Mouse (Mus musculus) midbrain, embryonic 10.5 days (tissue): ENCODE results near the gene Ucn2. TPM values are rescaled to one million over a fixed set of nuclear protein-coding genes. Genes with fewer than 3 reads are reported as not detected.

Source experiments
- DNase-seq: peaks from one replicate; pipeline ENCODE4 v3.0.0-alpha.2; 2017; ENCODE audit warnings: low spot score
- H3K27ac ChIP-seq: fragments of 300-500 bp; sonication (generic); replicated peaks from 2 replicates; pipeline ENCODE4 v1.5.1; 2016; ENCODE audit warnings: mild to moderate bottlenecking
- H3K27me3 ChIP-seq: fragments of 300-500 bp; sonication (generic); 2 replicates; pipeline ENCODE4 v1.6.1; 2016; ENCODE audit warnings: low read depth, mild to moderate bottlenecking; ENCODE audit not compliant: poor library complexity, severe bottlenecking
- H3K36me3 ChIP-seq: fragments of 300-500 bp; sonication (generic); 2 replicates; pipeline ENCODE4 v1.6.1; 2016; ENCODE audit warnings: mild to moderate bottlenecking, moderate library complexity
- H3K4me1 ChIP-seq: fragments of 300-500 bp; sonication (generic); 2 replicates; pipeline ENCODE4 v1.6.1; 2016
- H3K4me3 ChIP-seq: fragments of 300-500 bp; sonication (generic); 2 replicates; pipeline ENCODE4 v1.5.1; 2016; ENCODE audit warnings: mild to moderate bottlenecking, moderate library complexity
- H3K9me3 ChIP-seq: fragments of 300-500 bp; sonication (generic); replicated peaks from 2 replicates; pipeline ENCODE4 v1.6.1; 2016; ENCODE audit warnings: mild to moderate bottlenecking
- WGBS: fragments of 180-500 bp; shearing (Covaris S2); methylation state at CpG from one replicate; pipeline ENCODE4 v1.1.7; 2016; 5-methylcytosine and 5-hydroxymethylcytosine counted together
- microRNA counts: library from miRNA; unstranded; fragments of <30 nt; microRNA quantifications from one replicate; lab custom pipeline; 2017
- microRNA-seq: library from miRNA; unstranded; fragments of <30 nt; microRNA quantifications from one replicate; pipeline ENCODE4, GENCODE M21; 2017
- polyA plus RNA-seq: library from polyadenylated mRNA; unstranded; fragments of >200 nt; fragmentation: Nextera tagmentation; extraction: Ambion mirVana; gene quantifications from 2 replicates; pipeline ENCODE4 v1.2.1, GENCODE M21; 2016

Gene Ucn2
- polyA plus RNA-seq, 1 experiment from 2014 or later = not detected

DNA sequence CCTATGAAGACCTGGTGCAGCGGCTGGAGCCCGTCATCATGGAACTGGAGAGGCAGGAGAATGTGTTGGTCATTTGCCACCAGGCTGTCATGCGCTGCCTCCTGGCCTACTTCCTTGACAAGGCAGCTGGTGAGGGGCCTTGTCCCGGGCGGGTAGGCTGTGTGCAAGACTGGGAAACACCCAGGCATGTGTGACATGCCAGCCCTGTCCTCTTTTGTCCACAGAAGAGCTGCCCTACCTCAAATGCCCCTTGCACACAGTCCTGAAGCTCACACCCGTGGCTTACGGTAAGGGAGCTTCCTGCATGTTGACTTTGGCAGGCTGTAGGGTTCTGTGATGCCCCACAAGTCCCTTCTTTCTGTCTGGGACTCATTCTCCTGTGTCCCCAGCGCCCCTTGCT is 41.7 kb downstream of the Ucn2 start:
- 87% methylated on average over 8 of the region's 8 CpGs for WGBS
- no peak overlapping the region for H3K27ac ChIP-seq
- no peak for DNase-seq

DNA sequence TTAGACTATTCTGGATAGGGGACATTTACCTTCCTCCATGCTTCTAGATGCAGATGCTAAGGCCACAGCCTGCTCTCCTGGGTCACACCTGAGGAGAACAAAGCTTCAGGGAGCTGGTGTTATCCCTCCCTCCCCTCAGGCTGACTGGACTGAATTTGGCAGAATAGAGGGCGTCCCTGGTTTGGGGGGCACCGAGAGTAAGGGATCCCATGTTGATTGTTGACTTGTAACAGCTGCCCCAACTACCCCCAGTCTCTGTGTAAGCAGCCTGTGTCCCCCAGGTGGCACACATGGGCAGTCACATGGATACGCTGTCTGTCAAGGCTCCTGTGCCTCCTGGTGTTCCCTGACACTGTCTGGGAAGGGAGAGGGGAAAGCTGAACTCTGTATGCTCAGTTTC is 42.6 kb downstream of the Ucn2 start:
- H3K27me3 ChIP-seq = no peaks in the 10 kb centered on the region
- WGBS = 78% methylated on average over 3 of the region's 3 CpGs
- DNase-seq = no peak

More for the DNA sequence above, 41.7 kb downstream of the Ucn2 start:
- Histone ChIP-seq H3K4me1 (no peaks in the 10 kb centered on the region), H3K9me3 (no peaks in the 10 kb centered on the region), H3K4me3 (no peak overlapping the region), H3K36me3 (0 out of 2 replicates have a peak, but pooled peaks cover 9% of the 10 kb centered on the region), H3K27me3 (no peaks in the 10 kb centered on the region)

DNA sequence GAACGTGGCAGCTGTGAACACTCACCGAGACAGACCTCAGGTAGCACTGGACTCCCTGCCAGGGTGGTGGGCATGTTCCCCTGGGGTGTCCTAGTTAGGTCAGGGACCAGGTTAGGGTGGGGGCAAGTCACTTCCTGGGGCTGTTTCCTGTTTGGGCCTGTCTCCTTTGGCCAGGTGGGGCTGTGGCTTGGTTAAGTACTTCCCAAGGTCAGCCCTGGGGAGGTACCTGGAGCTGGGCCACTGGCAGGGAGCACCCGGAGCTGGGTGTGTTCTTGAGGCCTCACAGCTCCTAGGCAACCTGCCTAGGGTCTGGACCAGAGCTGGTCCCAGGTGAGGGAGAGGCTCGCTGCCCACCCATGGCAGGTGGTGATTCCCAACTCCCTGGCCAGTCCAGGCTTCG is 43.1 kb downstream of the Ucn2 start:
- H3K4me1 ChIP-seq = no peaks in the 10 kb centered on the region
- no peaks in the 10 kb centered on the region for H3K27me3 ChIP-seq
- no peak overlapping the region for H3K27ac ChIP-seq
- H3K36me3 ChIP-seq = 0 out of 2 replicates have a peak, but pooled peaks cover 6% of the 10 kb centered on the region
- no peak overlapping the region for H3K4me3 ChIP-seq
- no peaks in the 10 kb centered on the region for H3K9me3 ChIP-seq
- no peak for DNase-seq
- WGBS = 81% methylated on average over 5 of the region's 5 CpGs

More for the DNA sequence above, 42.6 kb downstream of the Ucn2 start:
- H3K9me3 ChIP-seq = no peaks in the 10 kb centered on the region
- H3K4me3 ChIP-seq = no peak overlapping the region
- H3K4me1 ChIP-seq = no peaks in the 10 kb centered on the region
- H3K27ac ChIP-seq = no peak overlapping the region
- 0 out of 2 replicates have a peak, but pooled peaks cover 6% of the 10 kb centered on the region for H3K36me3 ChIP-seq

DNA sequence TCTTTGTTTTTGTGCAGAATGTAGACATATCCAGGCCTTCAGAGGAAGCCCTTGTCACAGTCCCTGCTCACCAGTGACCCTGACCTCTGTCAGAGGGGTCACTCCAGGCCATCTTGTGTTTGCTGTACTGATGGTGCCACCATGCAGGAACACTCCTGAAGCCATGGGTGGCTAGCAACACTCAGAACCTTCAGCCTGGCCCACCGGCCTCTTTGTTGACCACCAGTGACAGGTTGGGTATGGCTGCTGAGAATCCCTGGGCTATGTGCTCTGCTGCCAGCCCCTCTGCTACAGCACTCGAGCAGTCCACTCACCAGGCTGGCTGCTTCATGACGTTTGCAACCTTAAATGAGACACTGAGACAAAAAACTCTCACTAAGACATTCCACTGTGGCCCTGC is 44.5 kb downstream of the Ucn2 start:
- H3K4me1 ChIP-seq = no peaks in the 10 kb centered on the region
- H3K4me3 ChIP-seq = no peak overlapping the region
- H3K36me3 ChIP-seq = 0 out of 2 replicates have a peak, but pooled peaks cover 6% of the 10 kb centered on the region
- DNase-seq = no peak
- 64% methylated on average over 3 of the region's 3 CpGs for WGBS
- no peaks in the 10 kb centered on the region for H3K27me3 ChIP-seq
- H3K9me3 ChIP-seq = no peaks in the 10 kb centered on the region
- no peak overlapping the region for H3K27ac ChIP-seq

DNA sequence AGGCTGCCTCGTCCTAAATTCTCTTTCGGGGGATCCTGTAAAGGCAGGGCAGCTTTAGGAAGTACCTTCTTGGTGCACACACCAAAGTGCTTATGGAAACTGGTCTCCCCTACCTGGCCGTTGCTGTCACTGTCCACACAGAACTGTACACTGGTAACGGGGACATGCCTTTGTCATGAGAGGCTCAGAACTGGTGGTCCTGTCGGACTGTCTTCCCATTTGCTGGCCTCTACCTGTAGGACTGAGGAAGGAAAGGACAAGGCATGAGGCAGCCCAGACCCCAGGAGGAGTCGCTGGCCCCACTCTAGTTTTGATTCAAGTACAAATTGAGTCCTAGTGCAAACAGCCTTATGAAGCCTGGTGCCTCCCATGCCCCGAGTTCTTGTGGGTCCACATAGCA is 45.2 kb downstream of the Ucn2 start:
- Histone ChIP-seq H3K4me3 (no peak overlapping the region), H3K9me3 (no peaks in the 10 kb centered on the region), H3K4me1 (no peaks in the 10 kb centered on the region), H3K27me3 (no peaks in the 10 kb centered on the region), H3K36me3 (0 out of 2 replicates have a peak, but pooled peaks cover 6% of the 10 kb centered on the region), H3K27ac (no peak overlapping the region)
- no peak for DNase-seq
- WGBS = 91% methylated on average over 7 of the region's 7 CpGs

DNA sequence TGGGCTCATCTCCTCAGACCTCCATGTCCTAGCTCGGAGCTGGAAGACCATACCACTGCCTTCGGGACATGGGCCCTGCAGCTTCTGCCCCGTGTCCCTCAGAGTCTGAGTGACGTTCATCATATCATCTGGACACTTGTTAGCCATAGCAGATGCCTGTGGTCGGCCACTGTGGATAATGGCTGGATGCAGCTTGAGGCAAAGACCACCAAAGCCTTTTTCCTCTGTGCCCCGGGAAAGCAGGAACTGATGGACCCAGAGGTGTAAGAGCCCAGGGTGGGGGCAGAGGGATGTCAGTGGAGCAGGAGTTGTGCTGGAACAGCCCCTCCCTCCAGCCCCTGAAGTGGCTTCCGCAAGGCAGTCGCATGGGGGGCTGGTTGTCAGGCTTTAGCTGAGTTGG is 45.9 kb downstream of the Ucn2 start:
- Histone ChIP-seq H3K27ac (no peak overlapping the region), H3K36me3 (0 out of 2 replicates have a peak, but pooled peaks cover 6% of the 10 kb centered on the region), H3K9me3 (no peaks in the 10 kb centered on the region), H3K4me3 (no peak overlapping the region), H3K4me1 (no peaks in the 10 kb centered on the region), H3K27me3 (no peaks in the 10 kb centered on the region)
- 87% methylated on average over 8 of the region's 8 CpGs for WGBS
- no peak for DNase-seq

DNA sequence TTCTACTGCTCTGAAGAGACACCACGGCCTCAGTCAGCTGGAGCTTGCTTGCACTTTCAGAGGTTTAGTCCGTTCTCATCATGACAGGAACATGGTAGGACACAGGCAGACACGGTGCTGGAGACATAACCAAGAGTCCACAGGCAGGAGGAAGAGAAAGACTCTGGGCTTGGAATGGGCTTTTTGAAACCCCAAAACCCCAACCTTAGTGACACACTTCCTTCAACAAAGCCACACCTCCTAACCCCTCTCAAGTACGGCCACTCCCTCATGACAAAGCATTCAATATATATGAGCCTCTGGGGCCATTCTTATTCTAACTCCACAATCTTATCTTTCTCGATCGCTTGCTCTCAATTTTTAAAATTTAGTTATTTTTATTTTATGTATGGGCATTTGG is 46.6 kb downstream of the Ucn2 start:
- WGBS = 87% methylated on average over 6 of the region's 6 CpGs
- Histone ChIP-seq H3K4me3 (no peak overlapping the region), H3K27ac (no peak overlapping the region), H3K27me3 (no peaks in the 10 kb centered on the region), H3K36me3 (0 out of 2 replicates have a peak, but pooled peaks cover 6% of the 10 kb centered on the region), H3K9me3 (no peaks in the 10 kb centered on the region), H3K4me1 (no peaks in the 10 kb centered on the region)
- DNase-seq = no peak

MicroRNA genes within 50 kb of the gene (microRNA counts, 519-probe panel; counts per million panel counts)
- not detected for microRNA mmu-miR-711 (lab: Ali Mortazavi, UCI)

Small RNA genes within 50 kb of the gene (microRNA-seq; reads per million reads assigned to microRNA genes)
- not detected for gene Mir711

Other genes with a start within 250 kb of the Ucn2 start
- gene Ip6k2, start 202.2 kb upstream of the Ucn2 start, polyA plus RNA-seq = 89.0 and 105 TPM in 2 replicates
- 14.5 and 17.3 TPM in 2 replicates for gene Nckipsd, start 177.6 kb upstream of the Ucn2 start, polyA plus RNA-seq
- gene Celsr3, start 159.7 kb upstream of the Ucn2 start, polyA plus RNA-seq = 3.1 and 5.0 TPM in 2 replicates
- gene Slc26a6, start 132.7 kb upstream of the Ucn2 start, polyA plus RNA-seq = 9.5 and 12.5 TPM in 2 replicates
- not detected in 2 replicates for gene Tmem89, start 71.4 kb upstream of the Ucn2 start, polyA plus RNA-seq
- gene Uqcrc1, start 49.4 kb upstream of the Ucn2 start, polyA plus RNA-seq = 490 and 491 TPM in 2 replicates
- gene Col7a1, start 32.4 kb upstream of the Ucn2 start, polyA plus RNA-seq = 2.3 and 2.4 TPM in 2 replicates
- gene Pfkfb4, start 5.8 kb downstream of the Ucn2 start, polyA plus RNA-seq = 11.9 and 13.9 TPM in 2 replicates
- 32.9 and 37.2 TPM in 2 replicates for gene Shisa5, start 52.6 kb downstream of the Ucn2 start, polyA plus RNA-seq
- gene Trex1, start 73.7 kb downstream of the Ucn2 start, polyA plus RNA-seq = 7.5 and 10.1 TPM in 2 replicates
- 32.1 and 33.4 TPM in 2 replicates for gene Atrip, start 88.1 kb downstream of the Ucn2 start, polyA plus RNA-seq
- 14.5 and 14.9 TPM in 2 replicates for gene Ccdc51, start 96.5 kb downstream of the Ucn2 start, polyA plus RNA-seq
- 733 and 761 TPM in 2 replicates for gene Tma7, start 96.6 kb downstream of the Ucn2 start, polyA plus RNA-seq
- gene Plxnb1, start 109.4 kb downstream of the Ucn2 start, polyA plus RNA-seq = 24.9 and 36.8 TPM in 2 replicates
- not detected in 2 replicates for gene Fbxw21, start 176.0 kb downstream of the Ucn2 start, polyA plus RNA-seq
- gene Fbxw13, start 210.0 kb downstream of the Ucn2 start, polyA plus RNA-seq = not detected in 2 replicates
- gene Fbxw20, start 248.7 kb downstream of the Ucn2 start, polyA plus RNA-seq = not detected in 2 replicates